Mouse (Mus musculus): ENCODE results near the gene Sult1c2. TPM values are rescaled to one million over a fixed set of nuclear protein-coding genes. Genes with fewer than 3 reads are reported as not detected.
"Not testable (repeated sequence)": the region's sequence is repeated elsewhere in the genome, so short reads cannot be mapped to it uniquely, and the experiment has no call there.

Gene Sult1c2
- total RNA-seq (2014; fragmentation: Nextera tagmentation) (not detected in 2 replicates), total RNA-seq (2017) (not detected in 2 replicates)

DNA sequence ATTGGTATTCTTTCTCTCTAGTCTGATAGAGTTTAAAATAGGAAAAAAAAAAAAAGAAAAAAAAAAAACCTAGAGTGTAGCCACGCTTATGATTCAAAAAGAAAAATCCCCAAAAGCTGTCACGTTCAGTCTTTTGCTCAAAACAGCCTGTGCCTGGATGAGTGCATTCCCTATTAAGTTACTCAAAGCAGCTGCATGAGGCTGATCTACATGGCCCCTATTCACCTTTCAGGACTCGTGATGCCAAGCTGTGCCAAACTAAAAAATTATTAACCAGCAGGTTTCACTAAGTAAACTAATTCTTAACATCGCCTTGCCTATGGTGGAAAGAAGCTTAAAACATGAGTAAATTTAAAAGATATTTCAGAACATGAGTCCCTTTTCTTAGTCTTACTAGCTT, at the start of gene Sult1c2:
Sult1c2 (minus strand) TSS at position 134 of the 400 bp plus-strand sequence.
- ATAC-seq (replicated peaks; ENCODE audit: poor library complexity, severe bottlenecking) = no peak

DNA sequence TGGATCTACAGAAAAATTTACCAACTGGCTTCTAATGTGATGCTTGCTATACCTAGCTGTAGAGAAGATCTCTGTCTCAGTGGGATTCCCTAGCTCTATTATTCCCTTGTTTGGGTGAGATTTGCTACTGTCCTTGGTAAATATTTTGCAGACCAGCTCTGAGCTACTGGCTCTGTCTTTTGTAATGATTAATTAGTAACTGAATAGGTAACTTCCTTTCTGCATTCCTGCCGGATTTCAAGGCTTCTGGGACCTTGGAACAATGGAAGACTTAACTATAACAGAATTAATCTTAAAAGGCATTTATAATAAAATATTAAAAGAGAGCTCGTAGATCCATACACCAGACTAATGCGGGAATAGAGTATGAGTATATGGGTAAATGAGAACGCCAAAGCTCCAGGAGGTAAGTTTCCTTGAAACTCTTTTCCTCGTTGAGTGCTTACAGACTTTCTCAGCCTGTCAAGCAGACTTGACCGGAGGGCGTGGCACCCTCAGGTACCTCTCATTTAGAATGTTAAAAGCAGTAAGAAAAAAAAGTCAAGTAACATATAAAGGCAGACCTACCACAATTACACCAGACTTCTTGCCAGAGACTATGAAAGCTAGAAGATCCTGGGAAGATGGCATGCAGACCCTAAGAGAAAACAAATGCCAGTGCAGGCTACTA, 33.0 kb upstream of the Sult1c2 start:
- not testable (repeated sequence) for ATAC-seq (replicated peaks; ENCODE audit: poor library complexity, severe bottlenecking)

DNA sequence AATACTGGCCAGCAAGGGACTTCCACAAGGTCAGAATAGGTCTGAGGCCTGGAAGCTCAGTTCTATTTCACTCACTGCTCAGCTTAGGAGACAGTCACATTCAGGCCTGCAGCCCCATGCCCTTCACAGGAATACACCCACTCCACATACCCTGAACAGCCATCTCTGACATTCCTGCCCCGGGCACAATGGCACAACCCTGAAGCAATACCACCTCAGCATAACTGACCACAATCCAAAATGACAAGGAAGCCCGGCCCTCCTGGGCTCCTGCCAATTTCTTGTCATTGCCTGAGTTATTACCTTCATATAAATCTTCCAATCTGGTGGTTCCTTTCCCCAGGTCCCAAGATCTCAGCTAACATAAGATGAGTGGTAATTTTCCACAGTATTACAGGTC, 28.3 kb upstream of the Sult1c2 start:
- ATAC-seq (replicated peaks; ENCODE audit: poor library complexity, severe bottlenecking) = no peak

DNA sequence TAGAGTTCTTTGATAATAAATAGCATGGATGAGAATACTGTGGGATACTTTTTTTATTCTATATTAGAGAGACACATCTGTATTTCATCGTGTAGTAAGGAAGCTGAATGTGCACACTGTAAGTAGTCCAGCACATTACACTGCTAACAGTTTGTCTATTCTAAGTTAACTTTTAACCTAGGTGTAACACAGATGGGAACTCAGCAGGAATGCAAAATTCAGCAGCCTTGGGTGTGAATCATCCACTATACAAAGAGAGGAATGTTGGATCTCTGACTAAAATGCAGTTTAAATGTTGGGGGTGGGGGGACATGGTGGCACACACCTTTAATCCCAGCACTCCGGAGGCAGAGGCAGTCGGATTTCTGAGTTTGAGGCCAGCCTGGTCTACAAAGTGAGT, 26.1 kb upstream of the Sult1c2 start:
- no peak for ATAC-seq (replicated peaks; ENCODE audit: poor library complexity, severe bottlenecking)

DNA sequence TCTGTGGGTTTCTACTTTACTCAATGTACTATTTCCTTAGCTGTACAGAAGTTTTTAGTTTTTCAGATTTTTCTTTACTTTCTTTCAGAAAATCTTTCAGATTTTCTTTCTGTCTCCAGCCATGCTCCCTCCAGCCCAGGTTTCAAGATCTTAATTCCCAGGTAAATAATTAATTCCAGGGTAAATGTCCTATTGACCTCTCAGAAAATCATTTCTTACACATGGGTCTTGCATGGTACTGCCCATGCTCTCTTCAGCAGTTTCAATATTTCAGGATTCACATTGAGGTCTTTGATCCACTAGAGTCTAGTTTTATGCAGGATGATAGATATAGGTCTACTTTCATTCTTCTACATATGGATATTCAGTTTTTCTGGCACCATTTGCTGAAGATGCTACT, 23.8 kb upstream of the Sult1c2 start:
- no peak for ATAC-seq (replicated peaks; ENCODE audit: poor library complexity, severe bottlenecking)

DNA sequence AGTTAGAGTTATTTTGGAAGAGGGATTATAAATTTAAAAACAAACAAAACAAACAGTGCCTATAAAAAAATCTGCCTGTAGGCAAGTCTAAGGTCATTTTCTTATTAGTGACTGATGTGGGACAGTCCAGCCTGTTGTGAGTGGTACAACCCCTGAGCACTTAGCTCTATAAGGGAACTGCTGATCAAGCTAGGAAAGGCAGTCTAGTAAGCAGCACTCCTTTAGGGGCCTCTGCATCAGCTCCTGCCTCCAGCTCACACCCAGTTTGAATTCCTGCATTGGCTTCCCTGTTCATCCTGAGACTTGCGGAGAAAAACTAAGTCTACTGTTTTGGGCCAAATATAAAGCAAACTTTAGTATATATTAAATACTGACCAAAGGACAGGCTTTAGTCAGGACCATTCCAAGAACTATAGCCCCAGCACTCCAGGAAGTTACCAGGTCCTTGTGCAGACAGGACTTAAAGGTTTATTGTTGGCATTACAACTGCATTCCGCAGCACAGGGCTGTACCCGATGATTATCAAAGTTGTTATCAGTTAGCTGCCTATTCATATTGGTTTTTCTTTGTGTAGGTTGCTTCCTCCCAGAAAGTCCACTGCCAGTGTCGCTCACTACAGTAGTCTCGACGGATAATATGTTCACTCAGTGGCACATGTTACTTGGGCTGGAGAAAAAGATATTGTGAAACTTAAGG, 19.3 kb upstream of the Sult1c2 start:
- no peak for ATAC-seq (replicated peaks; ENCODE audit: poor library complexity, severe bottlenecking)

DNA sequence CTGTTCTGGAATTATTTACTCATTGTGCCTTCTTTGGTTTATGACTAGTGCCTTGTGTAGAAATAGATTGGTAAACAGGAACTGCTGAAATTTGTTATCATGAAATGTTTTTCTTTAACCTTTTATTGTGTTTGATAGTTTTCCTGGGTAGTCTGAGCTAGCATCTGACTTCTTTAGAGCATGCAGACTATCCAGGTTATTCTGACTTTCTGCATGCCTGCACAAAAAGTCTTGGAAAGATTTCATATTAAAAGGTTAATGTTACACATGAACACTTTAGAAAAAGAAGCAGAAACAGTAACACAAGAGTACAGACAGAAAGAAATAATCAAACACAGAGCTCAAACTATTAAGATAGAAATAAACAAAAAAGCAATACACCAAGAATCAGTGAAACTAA, 14.4 kb upstream of the Sult1c2 start:
- no peak for ATAC-seq (replicated peaks; ENCODE audit: poor library complexity, severe bottlenecking)

DNA sequence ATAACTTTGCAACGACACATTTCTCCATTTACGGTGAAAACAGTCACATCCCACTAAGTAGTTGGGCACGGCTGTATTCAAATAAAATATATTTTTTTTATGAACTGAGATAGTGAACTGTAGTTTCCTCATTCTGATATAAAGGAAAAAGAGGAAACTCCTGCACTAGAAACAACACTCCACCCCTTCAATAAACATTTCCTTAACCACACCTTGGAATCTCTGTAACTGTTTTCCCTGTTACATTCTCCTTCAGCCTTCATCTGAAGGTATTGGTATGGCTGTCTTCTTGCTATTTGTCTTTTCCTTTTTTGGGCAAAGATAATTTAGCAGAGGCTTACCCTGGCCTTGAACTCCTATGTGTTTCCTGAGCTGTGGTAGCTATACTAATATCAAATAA, 8.9 kb upstream of the Sult1c2 start:
- ATAC-seq (replicated peaks; ENCODE audit: poor library complexity, severe bottlenecking) = no peak

DNA sequence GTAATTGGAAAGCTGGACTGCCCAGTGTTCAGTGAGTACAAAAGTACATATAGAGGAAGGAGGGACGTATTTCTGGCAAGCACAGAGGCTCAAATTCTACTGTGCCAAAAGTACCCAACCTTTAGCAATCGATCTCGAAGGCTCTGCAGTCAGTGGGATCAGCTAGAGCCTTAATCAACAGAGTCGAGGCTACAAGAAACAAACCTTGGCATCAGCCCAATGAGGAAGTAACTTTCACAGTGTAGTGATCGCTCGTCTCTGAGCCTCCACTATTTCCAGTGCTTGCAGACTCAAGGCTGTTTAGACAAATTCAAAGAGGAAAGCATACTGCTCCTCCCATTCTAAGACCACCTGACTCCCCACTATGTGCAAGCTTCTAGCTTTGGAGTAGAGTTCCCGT, 343 bp downstream of the Sult1c2 start:
- no peak for ATAC-seq (replicated peaks; ENCODE audit: poor library complexity, severe bottlenecking)

DNA sequence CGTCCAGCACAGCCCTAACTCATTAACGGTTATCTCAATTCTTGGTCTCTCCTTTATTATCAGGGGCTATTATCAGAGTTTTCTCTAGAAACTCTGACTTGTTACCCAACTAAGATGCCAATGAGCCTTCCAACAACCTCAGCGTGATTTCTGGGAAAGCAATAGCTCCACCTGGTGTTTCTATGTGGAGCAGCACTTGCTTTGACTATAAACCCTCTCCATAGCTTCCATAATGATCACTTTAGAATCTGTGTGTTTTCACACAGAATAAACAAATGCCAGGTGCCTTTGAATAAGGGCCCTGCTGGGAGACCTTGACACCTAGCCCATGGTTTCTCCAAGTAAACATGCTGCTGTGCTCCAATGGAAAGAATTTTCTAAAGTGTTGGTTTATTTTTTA, 12.8 kb downstream of the Sult1c2 start:
- ATAC-seq (replicated peaks; ENCODE audit: poor library complexity, severe bottlenecking) = 0 out of 2 replicates have a peak, but pooled peaks have one; percentile 42

DNA sequence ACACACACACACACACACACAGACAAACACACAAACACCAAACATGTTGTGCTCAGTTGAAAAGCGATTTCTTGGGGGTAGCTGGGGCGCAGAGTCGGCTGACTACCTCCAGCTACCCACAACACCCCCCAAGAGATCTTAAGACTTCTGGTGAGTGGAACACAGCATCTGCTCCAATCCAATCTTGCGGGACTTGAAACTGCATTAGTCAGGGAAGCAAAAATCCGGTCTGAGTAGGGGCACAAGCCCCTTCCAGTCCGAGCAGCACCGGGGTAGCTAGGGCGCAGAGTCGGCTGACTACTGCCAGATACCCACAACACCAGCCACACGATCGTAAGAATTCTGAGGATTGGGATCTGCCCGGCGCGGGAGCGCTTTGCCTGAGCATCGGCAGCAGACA, 42.2 kb downstream of the Sult1c2 start:
- not testable (repeated sequence) for ATAC-seq (replicated peaks; ENCODE audit: poor library complexity, severe bottlenecking)

DNA sequence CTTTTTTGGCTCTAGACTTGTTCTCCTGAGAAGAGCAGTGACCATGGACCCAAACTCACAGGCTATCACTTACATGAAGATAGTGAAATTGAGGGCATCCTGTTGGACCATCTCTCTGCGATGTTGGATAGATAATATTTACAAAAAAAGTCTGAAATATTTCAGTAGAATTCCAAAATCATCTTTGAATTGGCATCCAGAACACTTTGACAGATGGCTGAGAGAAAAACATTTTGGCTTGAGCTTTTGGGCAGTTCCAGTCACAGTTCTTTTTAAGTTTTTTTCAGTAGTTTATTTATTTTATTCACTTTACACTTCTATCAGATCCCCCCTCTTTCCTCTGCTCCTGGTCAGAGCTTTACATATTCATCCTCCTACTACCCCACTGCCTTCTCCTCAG, 62.8 kb downstream of the Sult1c2 start:
- ATAC-seq (replicated peaks; ENCODE audit: poor library complexity, severe bottlenecking) = no peak

Other genes with a start within 250 kb of the Sult1c2 start
- 16.8 and 26.3 TPM in 2 replicates for gene Sgo1, start 157.0 kb downstream of the Sult1c2 start, total RNA-seq (2014; fragmentation: Nextera tagmentation)
- 36.6 and 60.1 TPM in 2 replicates for gene Sgo1, start 157.0 kb downstream of the Sult1c2 start, total RNA-seq (2017)
- not detected in 2 replicates for gene Sult1c1, start 144.3 kb upstream of the Sult1c2 start, total RNA-seq (2014; fragmentation: Nextera tagmentation)
- not detected in 2 replicates for gene Sult1c1, start 144.3 kb upstream of the Sult1c2 start, total RNA-seq (2017)

Data from granulocyte monocyte progenitor cell, adult 5-6 weeks (primary cell).